Mouse (Mus musculus): Measurements from ENCODE around the gene Kcnh1. TPM values are rescaled to one million over a fixed set of nuclear protein-coding genes. Genes with fewer than 3 reads are reported as not detected.

Gene Kcnh1
- polyA plus RNA-seq, 1 experiment from 2014 or later, result not detected

- WGBS (ENCODE audit: insufficient replicate concordance), result 45% methylated on average over 4 of the region's 4 CpGs
- H3K4me3 ChIP-seq (ENCODE audit: low read depth, low read length), result no peak overlapping the region
- H3K36me3 ChIP-seq (ENCODE audit: control insufficient read depth, insufficient read depth), result no peaks in the 10 kb centered on the region
- no peaks in the 10 kb centered on the region for H3K9me3 ChIP-seq (replicated peaks; ENCODE audit: control insufficient read depth, low read length)
- no peak overlapping the region for H3K4me2 ChIP-seq (ENCODE audit: low read depth, low read length)
- no peak for ATAC-seq (ENCODE audit: low read depth)
- H3K27me3 ChIP-seq (ENCODE audit: control insufficient read depth, insufficient read depth, low read depth, low read length), result no peaks in the 10 kb centered on the region
- no peak overlapping the region for H3K9ac ChIP-seq (ENCODE audit: low read depth, low read length)
- H3K4me1 ChIP-seq (ENCODE audit: control insufficient read depth, low read depth, low read length), result no peaks in the 10 kb centered on the region
- H3K27ac ChIP-seq (ENCODE audit: low read length), result no peak overlapping the region
Measured at GRCm38 (mm10) chr1:192463732-192464131, 273.2 kb downstream of the Kcnh1 start.

- Histone ChIP-seq H3K4me3 (ENCODE audit: low read depth, low read length) (no peak overlapping the region), H3K27ac (ENCODE audit: low read length) (no peak overlapping the region), H3K27me3 (ENCODE audit: control insufficient read depth, insufficient read depth, low read depth, low read length) (no peaks in the 10 kb centered on the region), H3K9me3 (replicated peaks; ENCODE audit: control insufficient read depth, low read length) (no peaks in the 10 kb centered on the region), H3K4me1 (ENCODE audit: control insufficient read depth, low read depth, low read length) (no peaks in the 10 kb centered on the region), H3K4me2 (ENCODE audit: low read depth, low read length) (no peak overlapping the region), H3K9ac (ENCODE audit: low read depth, low read length) (no peak overlapping the region), H3K36me3 (ENCODE audit: control insufficient read depth, insufficient read depth) (no peaks in the 10 kb centered on the region)
- 55% methylated on average over 4 of the region's 4 CpGs for WGBS (ENCODE audit: insufficient replicate concordance)
- ATAC-seq (ENCODE audit: low read depth), result no peak
Measured at GRCm38 (mm10) chr1:192472366-192472765, 281.8 kb downstream of the Kcnh1 start.

- Histone ChIP-seq H3K9ac (ENCODE audit: low read depth, low read length) (no peak overlapping the region), H3K27me3 (ENCODE audit: control insufficient read depth, insufficient read depth, low read depth, low read length) (no peaks in the 10 kb centered on the region), H3K4me1 (ENCODE audit: control insufficient read depth, low read depth, low read length) (no peaks in the 10 kb centered on the region), H3K4me3 (ENCODE audit: low read depth, low read length) (no peak overlapping the region), H3K27ac (ENCODE audit: low read length) (no peak overlapping the region), H3K9me3 (replicated peaks; ENCODE audit: control insufficient read depth, low read length) (no peaks in the 10 kb centered on the region), H3K36me3 (ENCODE audit: control insufficient read depth, insufficient read depth) (no peaks in the 10 kb centered on the region), H3K4me2 (ENCODE audit: low read depth, low read length) (no peak overlapping the region)
- 74% methylated on average over 6 of the region's 6 CpGs for WGBS (ENCODE audit: insufficient replicate concordance)
- ATAC-seq (ENCODE audit: low read depth), result no peak
Measured at GRCm38 (mm10) chr1:192473134-192473533, 282.6 kb downstream of the Kcnh1 start.

- no peak for ATAC-seq (ENCODE audit: low read depth)
- H3K9ac ChIP-seq (ENCODE audit: low read depth, low read length), result no peak overlapping the region
- WGBS (ENCODE audit: insufficient replicate concordance), result 33% methylated on average over 7 of the region's 7 CpGs
- H3K36me3 ChIP-seq (ENCODE audit: control insufficient read depth, insufficient read depth), result no peaks in the 10 kb centered on the region
- no peak overlapping the region for H3K27ac ChIP-seq (ENCODE audit: low read length)
- H3K27me3 ChIP-seq (ENCODE audit: control insufficient read depth, insufficient read depth, low read depth, low read length), result no peaks in the 10 kb centered on the region
- H3K9me3 ChIP-seq (replicated peaks; ENCODE audit: control insufficient read depth, low read length), result no peaks in the 10 kb centered on the region
- H3K4me3 ChIP-seq (ENCODE audit: low read depth, low read length), result no peak overlapping the region
- no peaks in the 10 kb centered on the region for H3K4me1 ChIP-seq (ENCODE audit: control insufficient read depth, low read depth, low read length)
- H3K4me2 ChIP-seq (ENCODE audit: low read depth, low read length), result no peak overlapping the region
Measured at GRCm38 (mm10) chr1:192476704-192477103, 286.1 kb downstream of the Kcnh1 start.

- no peak overlapping the region for H3K4me3 ChIP-seq (ENCODE audit: low read depth, low read length)
- ATAC-seq (ENCODE audit: low read depth), result no peak
- H3K4me2 ChIP-seq (ENCODE audit: low read depth, low read length), result no peak overlapping the region
- 60% methylated on average over 6 of the region's 6 CpGs for WGBS (ENCODE audit: insufficient replicate concordance)
- H3K36me3 ChIP-seq (ENCODE audit: control insufficient read depth, insufficient read depth), result no peaks in the 10 kb centered on the region
- H3K27ac ChIP-seq (ENCODE audit: low read length), result no peak overlapping the region
- no peaks in the 10 kb centered on the region for H3K9me3 ChIP-seq (replicated peaks; ENCODE audit: control insufficient read depth, low read length)
- no peaks in the 10 kb centered on the region for H3K4me1 ChIP-seq (ENCODE audit: control insufficient read depth, low read depth, low read length)
- no peaks in the 10 kb centered on the region for H3K27me3 ChIP-seq (ENCODE audit: control insufficient read depth, insufficient read depth, low read depth, low read length)
- no peak overlapping the region for H3K9ac ChIP-seq (ENCODE audit: low read depth, low read length)
Measured at GRCm38 (mm10) chr1:192477556-192477955, 287.0 kb downstream of the Kcnh1 start.

- 55% methylated on average over 5 of the region's 5 CpGs for WGBS (ENCODE audit: insufficient replicate concordance)
- no peaks in the 10 kb centered on the region for H3K27me3 ChIP-seq (ENCODE audit: control insufficient read depth, insufficient read depth, low read depth, low read length)
- no peak for ATAC-seq (ENCODE audit: low read depth)
- H3K4me3 ChIP-seq (ENCODE audit: low read depth, low read length), result no peak overlapping the region
- H3K9ac ChIP-seq (ENCODE audit: low read depth, low read length), result no peak overlapping the region
- H3K27ac ChIP-seq (ENCODE audit: low read length), result no peak overlapping the region
- H3K4me2 ChIP-seq (ENCODE audit: low read depth, low read length), result no peak overlapping the region
- no peaks in the 10 kb centered on the region for H3K4me1 ChIP-seq (ENCODE audit: control insufficient read depth, low read depth, low read length)
- H3K36me3 ChIP-seq (ENCODE audit: control insufficient read depth, insufficient read depth), result no peaks in the 10 kb centered on the region
- no peaks in the 10 kb centered on the region for H3K9me3 ChIP-seq (replicated peaks; ENCODE audit: control insufficient read depth, low read length)
Measured at GRCm38 (mm10) chr1:192478176-192478575, 287.6 kb downstream of the Kcnh1 start.

- Histone ChIP-seq H3K27me3 (ENCODE audit: control insufficient read depth, insufficient read depth, low read depth, low read length) (no peaks in the 10 kb centered on the region), H3K4me1 (ENCODE audit: control insufficient read depth, low read depth, low read length) (no peaks in the 10 kb centered on the region)
- 59% methylated on average over 8 of the region's 8 CpGs for WGBS (ENCODE audit: insufficient replicate concordance)
Measured at GRCm38 (mm10) chr1:192480072-192480784, 289.7 kb downstream of the Kcnh1 start.

GRCm38 (mm10) chr1:192481446-192481845 is 290.9 kb downstream of the Kcnh1 start:
- H3K4me1 ChIP-seq (ENCODE audit: control insufficient read depth, low read depth, low read length), result no peaks in the 10 kb centered on the region
- H3K27ac ChIP-seq (ENCODE audit: low read length), result no peak overlapping the region
- H3K9me3 ChIP-seq (replicated peaks; ENCODE audit: control insufficient read depth, low read length), result no peaks in the 10 kb centered on the region
- H3K27me3 ChIP-seq (ENCODE audit: control insufficient read depth, insufficient read depth, low read depth, low read length), result no peaks in the 10 kb centered on the region
- H3K36me3 ChIP-seq (ENCODE audit: control insufficient read depth, insufficient read depth), result no peaks in the 10 kb centered on the region
- no peak overlapping the region for H3K4me3 ChIP-seq (ENCODE audit: low read depth, low read length)
- ATAC-seq (ENCODE audit: low read depth), result no peak
- H3K9ac ChIP-seq (ENCODE audit: low read depth, low read length), result no peak overlapping the region
- no peak overlapping the region for H3K4me2 ChIP-seq (ENCODE audit: low read depth, low read length)

More at GRCm38 (mm10) chr1:192480072-192480784, 289.7 kb downstream of the Kcnh1 start:
- Histone ChIP-seq H3K4me2 (ENCODE audit: low read depth, low read length) (no peak overlapping the region), H3K9me3 (replicated peaks; ENCODE audit: control insufficient read depth, low read length) (no peaks in the 10 kb centered on the region), H3K36me3 (ENCODE audit: control insufficient read depth, insufficient read depth) (no peaks in the 10 kb centered on the region), H3K4me3 (ENCODE audit: low read depth, low read length) (no peak overlapping the region), H3K27ac (ENCODE audit: low read length) (no peak overlapping the region), H3K9ac (ENCODE audit: low read depth, low read length) (no peak overlapping the region)
- no peak for ATAC-seq (ENCODE audit: low read depth)

- H3K27ac ChIP-seq (ENCODE audit: low read length), result no peak overlapping the region
- no peaks in the 10 kb centered on the region for H3K36me3 ChIP-seq (ENCODE audit: control insufficient read depth, insufficient read depth)
- ATAC-seq (ENCODE audit: low read depth), result no peak
- H3K9ac ChIP-seq (ENCODE audit: low read depth, low read length), result no peak overlapping the region
- no peak overlapping the region for H3K4me2 ChIP-seq (ENCODE audit: low read depth, low read length)
- no peaks in the 10 kb centered on the region for H3K27me3 ChIP-seq (ENCODE audit: control insufficient read depth, insufficient read depth, low read depth, low read length)
- H3K4me1 ChIP-seq (ENCODE audit: control insufficient read depth, low read depth, low read length), result no peaks in the 10 kb centered on the region
- no peaks in the 10 kb centered on the region for H3K9me3 ChIP-seq (replicated peaks; ENCODE audit: control insufficient read depth, low read length)
- 49% methylated on average over 3 of the region's 3 CpGs for WGBS (ENCODE audit: insufficient replicate concordance)
- no peak overlapping the region for H3K4me3 ChIP-seq (ENCODE audit: low read depth, low read length)
Measured at GRCm38 (mm10) chr1:192485030-192485429, 294.5 kb downstream of the Kcnh1 start.
